Mouse (Mus musculus): ENCODE data around the gene Blzf1. TPM values are rescaled to one million over a fixed set of nuclear protein-coding genes. Genes with fewer than 3 reads are reported as not detected.
A peak's percentile ranks its signal among the peaks of the same experiment; 100 is the strongest.

Blzf1 gene
- total RNA-seq, 1 experiment = 21.2 TPM

DNA sequence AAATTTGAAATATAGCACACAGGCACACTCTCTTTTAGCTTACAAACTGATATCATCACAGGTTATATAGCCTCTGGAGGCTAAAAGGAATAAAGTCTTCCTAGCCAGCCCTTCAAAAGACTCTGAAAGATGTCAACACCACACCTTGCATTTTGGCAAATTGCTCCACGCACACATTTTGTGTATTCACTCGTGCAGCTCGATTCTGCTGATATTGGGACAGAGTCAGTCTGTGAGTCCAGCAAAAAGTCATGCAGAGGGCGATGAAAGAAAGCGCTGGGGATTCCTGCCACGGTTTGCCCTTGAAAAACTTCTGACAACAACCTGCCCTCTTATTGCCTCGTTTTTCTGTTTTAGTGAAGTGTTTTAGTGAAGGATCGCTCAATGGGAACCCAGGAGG, 59.8 kb downstream of the Blzf1 start:
- Histone ChIP-seq H3K4me3 (ENCODE audit: insufficient read depth in 1 of 2, low read depth in 1 of 2, low read length in 2 of 2, poor library complexity in 1 of 2, severe bottlenecking in 1 of 2) (peak overlapping the region in 1 of 2 experiments; percentile 89; a peak in 3 of 4 replicates), H3K9me3 (ENCODE audit: control insufficient read depth, insufficient read depth, low read depth, low read length) (no peaks in the 10 kb centered on the region), H3K4me1 (ENCODE audit: control insufficient read depth in 2 of 2, insufficient read depth in 2 of 2, low read length in 2 of 2, poor library complexity in 1 of 2) (peaks cover 0 to 4% of the 10 kb centered on the region in 2 experiments; a peak in 2 of 4 replicates), H3K9ac (ENCODE audit: insufficient read depth, low read depth, low read length, poor library complexity, severe bottlenecking) (peak overlapping the region; percentile 92), H3K36me3 (ENCODE audit: control insufficient read depth, insufficient read depth, low read length, poor library complexity, severe bottlenecking) (no peaks in the 10 kb centered on the region), H3K27ac (ENCODE audit: insufficient read depth, low read depth, low read length, poor library complexity, severe bottlenecking) (no peak overlapping the region)
- no peak for DNase-seq (ENCODE audit: low read depth, low spot score)
- in situ Hi-C loops (cut with MboI; ENCODE audit: low sequenced_read_pairs in 2 of 2, unreplicated experiment in 2 of 2) = no loop called here
- TF ChIP-seq ZNF384 (IDR thresholded peaks at IDR 0.05; ENCODE audit: low read depth, low read length) (no peak), CHD2 (IDR thresholded peaks at IDR 0.05; ENCODE audit: low read depth, low read length) (no peak), HCFC1 (IDR thresholded peaks at IDR 0.05; ENCODE audit: borderline replicate concordance, insufficient read depth, low read length) (no peak), MAFK (IDR thresholded peaks at IDR 0.05; ENCODE audit: insufficient read depth, low read depth, low read length) (no peak), ZC3H11A (IDR thresholded peaks at IDR 0.05; ENCODE audit: borderline replicate concordance, low read depth, low read length) (no peak)

DNA sequence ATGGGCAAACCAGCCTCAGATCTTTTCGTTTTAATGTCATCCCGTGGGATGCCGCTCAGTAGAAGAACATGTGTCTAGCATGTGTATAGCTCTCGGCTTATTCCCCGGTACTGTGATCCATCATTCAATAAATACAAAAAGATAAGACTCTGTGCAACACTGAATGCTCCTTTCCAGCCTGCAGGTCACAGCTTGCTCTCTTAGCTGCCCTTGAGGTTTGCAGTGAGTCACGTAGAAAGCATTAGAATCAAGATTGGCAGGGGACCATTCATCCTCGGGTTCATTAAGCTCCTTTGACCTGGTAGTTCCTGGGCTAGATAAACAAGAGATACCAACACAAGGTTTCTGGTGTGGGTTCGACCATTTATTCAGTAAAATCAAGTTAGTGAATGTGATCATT, 64.5 kb downstream of the Blzf1 start:
- Histone ChIP-seq H3K9me3 (ENCODE audit: control insufficient read depth, insufficient read depth, low read depth, low read length) (no peaks in the 10 kb centered on the region), H3K36me3 (ENCODE audit: control insufficient read depth, insufficient read depth, low read length, poor library complexity, severe bottlenecking) (no peaks in the 10 kb centered on the region), H3K4me3 (ENCODE audit: insufficient read depth in 1 of 2, low read depth in 1 of 2, low read length in 2 of 2, poor library complexity in 1 of 2, severe bottlenecking in 1 of 2) (no peak overlapping the region), H3K4me1 (ENCODE audit: control insufficient read depth in 2 of 2, insufficient read depth in 2 of 2, low read length in 2 of 2, poor library complexity in 1 of 2) (no peaks in the 10 kb centered on the region; a peak in 1 of 4 replicates), H3K27ac (ENCODE audit: insufficient read depth, low read depth, low read length, poor library complexity, severe bottlenecking) (no peak overlapping the region), H3K9ac (ENCODE audit: insufficient read depth, low read depth, low read length, poor library complexity, severe bottlenecking) (no peak overlapping the region)
- DNase-seq (ENCODE audit: low read depth, low spot score) = no peak
- in situ Hi-C loops (cut with MboI; ENCODE audit: low sequenced_read_pairs in 2 of 2, unreplicated experiment in 2 of 2) = no loop called here
- TF ChIP-seq CHD2 (IDR thresholded peaks at IDR 0.05; ENCODE audit: low read depth, low read length) (no peak), MAFK (IDR thresholded peaks at IDR 0.05; ENCODE audit: insufficient read depth, low read depth, low read length) (no peak), ZNF384 (IDR thresholded peaks at IDR 0.05; ENCODE audit: low read depth, low read length) (no peak), ZC3H11A (IDR thresholded peaks at IDR 0.05; ENCODE audit: borderline replicate concordance, low read depth, low read length) (no peak), HCFC1 (IDR thresholded peaks at IDR 0.05; ENCODE audit: borderline replicate concordance, insufficient read depth, low read length) (no peak)

DNA sequence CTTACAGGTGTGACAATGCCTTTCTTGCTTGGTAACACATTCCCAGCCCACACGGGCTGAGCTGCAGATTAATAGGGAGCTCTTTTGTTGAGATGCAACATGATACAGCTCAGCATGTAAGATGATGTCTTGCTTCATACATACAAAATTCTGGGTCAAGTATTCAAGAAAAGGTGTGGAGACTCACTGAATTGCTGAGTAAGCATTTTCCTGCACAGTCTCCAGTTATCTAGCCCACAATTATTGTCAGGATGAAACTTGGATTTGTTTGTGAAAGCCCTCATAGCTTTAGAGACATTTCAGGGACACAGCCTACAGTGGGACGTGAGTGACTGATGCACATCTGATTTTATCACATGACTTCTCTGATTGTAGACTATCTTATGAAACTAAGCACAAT, 65.8 kb downstream of the Blzf1 start:
- Histone ChIP-seq H3K9me3 (ENCODE audit: control insufficient read depth, insufficient read depth, low read depth, low read length) (no peaks in the 10 kb centered on the region), H3K4me3 (ENCODE audit: insufficient read depth in 1 of 2, low read depth in 1 of 2, low read length in 2 of 2, poor library complexity in 1 of 2, severe bottlenecking in 1 of 2) (no peak overlapping the region), H3K36me3 (ENCODE audit: control insufficient read depth, insufficient read depth, low read length, poor library complexity, severe bottlenecking) (no peaks in the 10 kb centered on the region), H3K9ac (ENCODE audit: insufficient read depth, low read depth, low read length, poor library complexity, severe bottlenecking) (no peak overlapping the region), H3K4me1 (ENCODE audit: control insufficient read depth in 2 of 2, insufficient read depth in 2 of 2, low read length in 2 of 2, poor library complexity in 1 of 2) (no peaks in the 10 kb centered on the region), H3K27ac (ENCODE audit: insufficient read depth, low read depth, low read length, poor library complexity, severe bottlenecking) (no peak overlapping the region)
- in situ Hi-C loops (cut with MboI; ENCODE audit: low sequenced_read_pairs in 2 of 2, unreplicated experiment in 2 of 2) = no loop called here
- no peak for DNase-seq (ENCODE audit: low read depth, low spot score)
- TF ChIP-seq CHD2 (IDR thresholded peaks at IDR 0.05; ENCODE audit: low read depth, low read length) (no peak), MAFK (IDR thresholded peaks at IDR 0.05; ENCODE audit: insufficient read depth, low read depth, low read length) (peak; percentile 97)

Other genes starting within 250 kb of the Blzf1 start
- gene Sell, start 245.5 kb downstream of the Blzf1 start, total RNA-seq (2012; rRNA removed) = 0.09 TPM in 1 of 2 replicates, not detected in the other
- gene Selp, start 192.2 kb downstream of the Blzf1 start, total RNA-seq (2012; rRNA removed) = 0.21 and 0.22 TPM in 2 replicates
- 0.76 and 1.3 TPM in 2 replicates for gene F5, start 155.7 kb downstream of the Blzf1 start, total RNA-seq (2012; rRNA removed)
- gene Slc19a2, start 58.4 kb downstream of the Blzf1 start, total RNA-seq (2012; rRNA removed) = 93.3 and 151 TPM in 2 replicates
- 3.1 and 4.1 TPM in 2 replicates for gene Ccdc181, start 31.9 kb downstream of the Blzf1 start, total RNA-seq (2012; rRNA removed)
- 28.3 and 32.8 TPM in 2 replicates for gene Nme7, start 3.4 kb downstream of the Blzf1 start, total RNA-seq (2012; rRNA removed)
- gene Atp1b1, start 150.9 kb upstream of the Blzf1 start, total RNA-seq (2012; rRNA removed) = 58.3 and 79.1 TPM in 2 replicates

All from ES-E14 (cell line).